Mouse (Mus musculus) layer of hippocampus, postnatal 14 days (tissue): ENCODE results near the gene Zdhhc1. TPM values are rescaled to one million over a fixed set of nuclear protein-coding genes. Genes with fewer than 3 reads are reported as not detected.
A peak's percentile ranks its signal among the peaks of the same experiment; 100 is the strongest.

ENCODE experiments used
- DNase-seq, 2 experiments: peaks; one replicate each; pipeline ENCODE4 v3.0.0; 2021 to 2022; ENCODE audit warnings: low spot score in 2 of 2, mixed read lengths in 1 of 2
- total RNA-seq, 2 experiments: library from RNA; stranded (reverse); gene quantifications; 2 replicates each; pipeline ENCODE4 v1.2.3; 2021

The Zdhhc1 gene
- total RNA-seq, 2 experiments from 2014 or later: 20.8 to 22.4 TPM

DNA sequence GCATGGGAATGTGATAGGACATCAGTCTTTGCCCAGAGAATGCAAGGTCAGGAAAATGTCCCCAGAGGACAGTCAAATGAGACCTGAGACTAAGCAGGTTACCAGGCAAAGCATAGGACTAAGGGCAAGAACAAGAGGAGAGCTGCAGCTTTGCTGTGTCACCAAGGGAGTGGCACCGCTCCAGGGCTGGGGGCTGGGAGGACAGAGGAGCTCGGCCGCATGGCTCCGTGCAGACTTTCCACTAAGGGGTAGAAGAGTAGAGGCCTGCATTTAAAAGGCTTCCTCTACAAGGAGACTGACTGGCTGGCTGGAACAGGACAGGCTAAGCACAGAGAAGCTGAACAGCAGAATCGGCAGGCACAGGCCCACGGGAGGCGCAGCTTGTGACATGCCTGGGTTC is 32.1 kb downstream of the Zdhhc1 start:
- DNase-seq: no peak

GRCm38 (mm10) chr8:105461085-105461803 is 35.5 kb downstream of the Zdhhc1 start:
- DNase-seq: no peak

DNA sequence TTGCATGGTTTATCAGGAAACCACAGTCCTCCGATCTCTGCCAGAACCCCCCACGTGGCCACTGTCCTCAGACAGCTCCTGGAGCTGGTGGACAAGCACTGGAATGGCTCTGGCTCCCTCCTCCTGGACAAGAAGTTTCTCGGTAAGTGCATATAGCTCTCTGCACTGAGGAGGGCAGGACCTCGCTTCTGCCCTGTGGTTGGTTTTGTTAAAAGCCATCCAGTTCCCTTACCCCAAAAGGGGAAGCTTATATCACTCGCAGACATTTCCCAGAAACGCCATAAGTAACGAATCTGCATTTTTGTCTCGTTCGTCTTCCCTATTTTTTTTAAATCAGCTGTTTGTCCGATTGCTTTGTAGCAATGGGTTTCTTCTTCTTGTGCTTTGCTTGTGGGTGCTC is 41.5 kb downstream of the Zdhhc1 start:
- DNase-seq: no peak

GRCm38 (mm10) chr8:105454088-105454487 is 42.6 kb downstream of the Zdhhc1 start:
- no peak for DNase-seq

DNA sequence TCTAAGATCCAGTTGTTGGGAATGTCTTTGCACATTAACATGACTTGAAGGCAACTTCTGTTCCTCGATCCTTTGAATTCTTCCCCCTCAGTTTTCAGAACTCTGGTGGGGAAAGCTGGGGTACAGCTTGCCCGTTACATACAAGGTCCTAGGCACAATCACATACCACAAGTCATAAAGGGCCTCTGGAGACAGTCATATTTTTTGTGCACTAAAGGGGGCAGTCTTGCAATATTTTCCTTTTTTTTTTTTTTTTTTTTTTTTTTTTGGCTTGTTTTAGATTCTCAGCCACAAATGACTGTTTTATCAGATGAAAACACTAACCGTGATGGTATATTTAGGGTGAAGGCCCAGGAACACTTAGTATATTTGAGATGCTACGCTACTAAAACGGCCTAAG is 43.4 kb downstream of the Zdhhc1 start:
- DNase-seq: no peak

DNA sequence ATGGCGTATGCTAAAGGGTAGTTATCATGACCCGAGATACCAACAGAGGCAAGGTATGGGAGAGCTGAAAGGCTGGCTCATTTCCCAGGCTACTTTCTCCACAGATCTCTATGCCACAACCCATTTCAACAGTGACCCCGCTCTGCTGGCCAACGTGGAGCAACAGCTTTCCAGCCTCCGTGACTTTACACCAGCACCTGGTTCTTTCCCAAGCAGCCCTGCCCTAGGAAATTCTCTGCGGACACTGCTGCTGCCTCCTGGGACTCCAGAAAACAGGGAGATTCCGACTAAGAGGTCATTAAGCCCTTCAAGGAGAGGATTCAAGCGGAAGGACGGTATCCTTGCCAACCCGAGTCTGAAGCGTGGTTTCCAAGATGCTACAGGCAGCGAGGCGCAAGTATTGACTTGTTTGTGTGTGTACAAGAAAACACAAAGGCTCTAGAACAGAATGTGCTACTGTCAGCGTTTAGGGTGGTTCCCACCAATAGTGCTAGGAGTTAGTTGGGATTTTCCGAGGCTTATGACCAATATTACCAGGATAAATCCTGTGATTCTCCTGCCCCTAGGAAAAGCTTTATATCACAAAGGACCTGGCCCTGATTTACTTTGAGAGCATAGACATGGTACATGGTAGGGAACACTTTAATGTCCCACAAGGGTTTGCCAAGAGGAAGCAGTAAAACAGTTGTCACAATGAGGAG is 44.6 kb downstream of the Zdhhc1 start:
- DNase-seq: no peak

DNA sequence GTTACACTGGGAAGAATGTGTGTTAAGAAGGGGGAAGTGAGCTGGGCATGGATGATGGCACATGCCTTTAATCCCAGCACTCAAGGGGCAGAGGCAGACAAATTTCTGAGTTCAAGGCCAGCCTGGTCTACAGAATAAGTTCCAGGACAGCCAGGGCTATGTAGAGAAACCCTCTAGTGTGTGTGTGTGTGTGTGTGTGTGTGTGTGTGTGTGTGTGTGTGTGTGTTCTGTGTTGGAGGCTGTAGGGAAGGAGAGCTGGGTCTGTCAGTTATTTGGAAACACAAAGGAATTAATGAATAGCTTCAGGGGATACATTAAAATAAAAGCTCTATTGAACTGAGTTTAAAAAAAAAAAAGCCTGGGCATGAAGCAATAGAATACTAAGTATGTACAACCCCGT is 45.7 kb downstream of the Zdhhc1 start:
- no peak for DNase-seq

GRCm38 (mm10) chr8:105448596-105448995 is 48.1 kb downstream of the Zdhhc1 start:
- DNase-seq: no peak

GRCm38 (mm10) chr8:105448188-105448587 is 48.5 kb downstream of the Zdhhc1 start:
- DNase-seq: no peak

DNA sequence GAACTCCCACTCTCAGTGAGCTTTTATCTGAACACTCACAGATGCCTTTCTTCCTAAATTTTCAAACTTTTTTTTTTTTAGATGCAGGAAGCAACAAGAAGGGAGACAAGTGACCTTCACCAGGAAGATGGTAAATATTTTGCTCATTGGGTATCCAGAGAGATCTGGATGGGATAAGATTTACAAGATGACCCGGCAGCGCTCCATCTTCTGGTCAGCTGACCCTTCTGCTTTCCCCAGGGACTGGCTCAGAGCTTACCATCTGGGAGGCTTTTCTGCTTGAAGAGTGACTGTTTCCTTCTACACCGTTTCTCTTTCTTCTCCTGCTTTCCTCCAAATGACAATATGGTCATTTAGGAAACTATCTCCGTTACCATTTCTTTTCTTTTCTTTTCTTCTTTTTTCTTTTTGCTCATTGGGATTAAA is 50.6 kb downstream of the Zdhhc1 start:
- no peak for DNase-seq

GRCm38 (mm10) chr8:105445296-105446126 is 51.2 kb downstream of the Zdhhc1 start:
- peak in 1 of 2 experiments; percentile 71 for DNase-seq

- no peak for DNase-seq
Observed at GRCm38 (mm10) chr8:105442661-105443060, 54.0 kb downstream of the Zdhhc1 start.

DNA sequence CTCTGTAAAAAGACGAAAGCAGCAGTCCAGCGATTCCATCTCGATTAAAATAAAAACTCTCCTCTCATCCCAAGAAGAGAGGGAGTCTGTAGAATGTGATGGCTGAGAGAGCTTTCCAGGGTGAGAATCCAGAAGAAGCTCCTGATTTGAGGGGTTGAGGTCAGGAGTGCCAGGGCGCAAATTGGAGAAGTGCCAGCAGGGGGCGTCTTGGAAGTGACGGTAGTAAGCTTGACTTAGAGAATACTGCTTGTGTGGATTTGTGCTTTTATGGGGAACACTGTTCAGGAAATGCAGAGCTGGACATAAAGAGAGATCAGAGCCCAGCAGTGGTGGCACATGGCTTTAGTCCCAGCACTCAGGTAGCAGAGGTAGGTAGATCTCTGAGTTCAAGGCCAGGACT is 55.3 kb downstream of the Zdhhc1 start:
- DNase-seq: no peak

- DNase-seq: no peak
Observed at GRCm38 (mm10) chr8:105438865-105439264, 57.8 kb downstream of the Zdhhc1 start.

DNA sequence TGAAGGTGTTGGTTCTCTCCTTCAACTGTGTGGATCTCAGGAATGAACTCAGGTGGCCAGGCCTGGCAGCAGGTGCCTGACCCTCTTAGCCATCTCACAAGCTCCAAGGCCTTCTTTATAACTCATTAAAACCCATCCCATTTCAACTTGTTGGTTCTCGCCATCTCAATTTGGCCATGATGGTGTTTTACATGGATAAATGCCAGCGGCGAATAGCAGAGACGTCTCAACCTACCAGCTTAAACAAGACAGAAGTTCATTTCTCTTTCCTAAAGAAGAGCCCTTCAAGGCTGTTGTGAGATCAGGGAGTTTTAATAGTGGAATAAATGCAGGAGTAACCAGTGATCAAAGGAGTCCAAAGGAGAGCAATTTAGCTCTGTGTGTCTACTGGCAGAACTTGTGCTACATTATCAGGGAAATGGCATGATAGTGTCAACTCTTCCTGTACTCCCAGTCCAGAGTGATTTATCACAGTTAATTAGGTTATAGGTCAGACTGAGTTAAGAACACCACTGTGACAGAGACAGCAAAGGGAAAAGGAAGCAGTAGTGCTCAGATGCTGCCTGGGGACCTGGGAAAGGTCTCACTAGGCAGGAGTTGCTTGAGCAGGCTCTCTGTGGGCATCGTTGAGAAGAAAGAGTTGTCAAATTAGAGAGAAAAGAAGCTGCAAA is 59.5 kb downstream of the Zdhhc1 start:
- DNase-seq: no peak

DNA sequence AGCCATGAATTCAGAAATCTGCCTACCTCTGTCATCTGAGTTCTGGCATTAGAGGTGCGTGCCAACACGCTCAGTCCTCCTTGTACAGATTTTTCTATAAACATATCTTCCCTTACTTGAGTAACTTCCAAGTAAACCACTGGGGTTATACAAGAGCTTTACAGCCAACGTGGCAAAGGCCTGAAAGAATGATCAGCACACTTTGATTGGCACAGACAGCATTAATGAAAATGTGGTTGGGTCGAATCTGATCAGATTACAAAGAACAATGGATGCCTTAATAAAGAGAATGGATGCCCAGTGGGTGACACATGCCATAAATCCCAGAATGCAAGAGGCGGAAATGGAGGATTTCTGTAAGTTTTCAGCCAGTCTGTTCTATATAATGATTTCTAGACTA is 60.5 kb downstream of the Zdhhc1 start:
- no peak for DNase-seq

- DNase-seq: no peak
Observed at GRCm38 (mm10) chr8:105434136-105434535, 62.6 kb downstream of the Zdhhc1 start.

- peak in 1 of 2 experiments; percentile 33 for DNase-seq
Observed at GRCm38 (mm10) chr8:105433511-105433910, 63.2 kb downstream of the Zdhhc1 start.

- peak in 1 of 2 experiments; percentile 13 for DNase-seq
Observed at GRCm38 (mm10) chr8:105433021-105433420, 63.7 kb downstream of the Zdhhc1 start.

DNA sequence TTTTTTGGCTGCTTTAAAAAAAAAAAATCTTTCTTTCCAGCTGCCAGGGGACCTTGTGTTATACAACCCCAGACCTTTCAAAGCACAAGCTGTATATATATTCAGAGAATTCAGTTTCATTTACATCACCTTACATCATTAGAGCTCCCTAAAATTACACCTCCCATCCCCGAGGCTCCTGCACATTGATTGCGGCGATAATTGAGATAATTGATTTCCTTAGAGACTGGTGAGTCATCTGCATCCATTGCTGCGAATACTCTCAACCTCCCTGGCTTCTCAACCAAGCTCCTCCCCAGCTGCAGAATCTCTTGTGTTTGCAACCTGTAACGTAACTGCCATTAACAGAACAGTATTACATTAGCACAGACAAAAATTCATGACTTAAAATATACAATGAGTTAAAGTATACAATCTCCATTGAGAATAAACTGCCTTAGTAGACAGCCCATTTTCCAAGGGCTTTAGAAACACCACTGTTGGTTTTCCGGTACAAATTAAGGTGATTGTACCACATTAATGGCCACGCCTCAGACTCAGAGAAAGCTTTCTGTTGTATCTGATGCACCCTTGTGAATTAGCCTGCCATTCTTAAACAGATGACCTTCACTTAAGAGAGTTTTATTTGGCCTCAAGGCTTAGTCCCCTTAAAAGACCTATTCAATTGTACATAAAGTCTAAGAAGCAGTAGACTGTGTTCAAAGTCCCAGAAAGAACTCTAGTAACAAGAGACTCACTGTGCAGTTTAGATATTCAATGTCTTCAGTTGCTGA is 64.8 kb downstream of the Zdhhc1 start:
- DNase-seq: no peak
